Mouse (Mus musculus): ENCODE data around the gene Gm17662.

Gene Gm17662

DNA sequence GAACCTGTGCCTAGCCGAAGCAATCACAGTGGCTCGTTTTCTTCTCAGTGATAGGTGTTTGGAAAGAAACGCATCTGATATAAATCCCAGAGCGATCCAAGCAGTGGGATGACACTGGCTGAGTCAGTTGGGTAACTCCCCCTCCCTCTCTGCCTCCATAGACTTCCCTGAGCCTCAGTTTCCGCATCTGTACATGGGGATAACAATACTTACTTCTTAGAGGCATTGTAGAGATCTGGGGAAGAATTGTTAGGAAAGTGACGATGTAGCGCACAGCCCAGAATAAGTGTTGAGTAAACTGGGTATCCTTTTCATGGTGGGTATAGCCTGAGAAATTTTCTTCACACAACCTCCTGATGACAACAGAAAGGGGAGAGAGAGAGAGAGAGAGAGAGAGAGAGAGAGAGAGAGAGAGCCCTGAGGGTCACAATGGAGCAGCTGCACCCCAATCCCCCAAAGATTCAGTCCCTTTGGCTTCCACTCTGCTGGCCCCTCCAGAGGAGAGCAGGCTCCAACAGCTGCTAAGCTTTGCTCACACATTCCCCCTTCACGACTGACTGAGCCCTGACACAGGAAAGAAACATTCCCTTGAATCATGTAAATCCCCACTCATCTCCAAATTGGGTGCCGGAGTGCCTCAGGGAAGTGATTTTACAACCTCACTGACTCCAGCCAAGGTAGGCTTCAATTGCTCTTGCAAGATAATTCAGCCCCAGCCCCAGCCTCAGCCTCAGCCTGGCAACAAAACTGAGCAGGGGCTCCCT is 31.6 kb downstream of the Gm17662 start:
- in situ Hi-C loops (cut with MboI, MseI), result no loop called here

GRCm38 (mm10) chr4:104891708-104892107 is 34.6 kb downstream of the Gm17662 start:
- in situ Hi-C loops (cut with MboI, MseI), result loop anchor here (10.0 kb wide), 1 partner anchor 197 kb away; no protein-coding TSS in a partner anchor

GRCm38 (mm10) chr4:104893588-104893987 is 36.5 kb downstream of the Gm17662 start:
- in situ Hi-C loops (cut with MboI, MseI), result loop anchor here (10.0 kb wide), 1 partner anchor 199 kb away; no protein-coding TSS in a partner anchor

DNA sequence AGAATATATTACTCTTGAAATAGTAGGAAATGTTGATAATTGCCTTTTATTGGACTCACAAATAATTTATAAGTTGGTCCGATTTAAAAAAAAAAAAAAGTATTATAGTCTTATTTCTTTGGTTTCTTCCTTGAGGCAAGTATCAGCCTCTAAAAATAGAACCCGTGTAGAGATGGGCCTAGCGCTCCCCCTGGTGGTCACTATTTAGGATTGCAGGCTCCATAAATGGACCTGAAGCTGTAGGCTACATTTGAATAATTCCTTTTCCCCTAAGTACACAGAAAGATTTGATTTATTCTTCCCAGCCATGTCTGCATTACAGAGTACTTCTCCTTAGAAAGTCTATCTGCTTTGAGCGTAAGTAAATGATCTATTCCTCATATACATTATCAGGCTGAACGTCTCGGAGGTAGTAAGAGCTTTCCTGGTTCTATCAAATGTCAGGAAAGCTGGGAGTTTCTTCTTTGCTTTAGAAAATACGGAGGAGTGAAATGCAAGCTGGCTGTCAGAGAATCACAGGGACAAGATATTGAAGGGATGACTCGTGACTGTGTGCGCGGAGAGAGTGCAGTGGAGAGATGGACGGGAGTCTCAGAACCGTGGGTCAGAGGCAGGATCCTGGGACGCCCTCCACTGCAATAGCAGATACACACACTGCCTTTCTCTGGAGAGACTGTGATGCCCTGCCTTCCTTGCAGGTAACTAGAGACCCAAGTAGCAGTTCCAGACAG is 37.0 kb downstream of the Gm17662 start:
- in situ Hi-C loops (cut with MboI, MseI), result loop anchor here (10.0 kb wide), 1 partner anchor 199 kb away; no protein-coding TSS in a partner anchor

- in situ Hi-C loops (cut with MboI, MseI), result no loop called here
These were observed 45.7 kb downstream of the Gm17662 start for GRCm38 (mm10) chr4:104902836-104903235.

DNA sequence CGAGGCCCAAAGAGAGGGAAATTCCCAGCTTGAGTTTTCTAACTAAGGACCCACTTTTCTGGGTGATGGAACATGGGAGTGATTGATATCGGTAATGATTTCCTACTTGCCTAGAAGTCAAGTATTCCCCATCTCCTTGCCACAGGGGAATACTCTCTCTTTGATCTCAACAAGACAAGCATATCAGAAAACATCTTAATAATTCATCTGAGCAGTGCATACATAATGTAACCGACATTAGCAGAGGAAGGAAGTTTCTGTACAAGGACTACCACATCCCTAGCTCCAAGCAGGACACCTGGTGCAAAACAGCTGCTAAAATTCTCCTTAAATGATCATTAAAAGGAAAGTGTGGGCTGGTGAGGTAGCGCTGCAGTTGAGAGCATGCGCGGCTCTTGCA is 47.9 kb downstream of the Gm17662 start:
- in situ Hi-C loops (cut with MboI, MseI), result no loop called here

All from regulatory T cell (primary cell).